Mouse (Mus musculus) CH12.LX (cell line): ENCODE results near the gene Cacfd1. TPM values are rescaled to one million over a fixed set of nuclear protein-coding genes. Genes with fewer than 3 reads are reported as not detected.

ENCODE experiments used
- DNase-seq: peaks from one replicate; pipeline ENCODE4 v3.0.0-alpha.2; 2013; ENCODE audit errors: extremely low read depth
- H3K27ac ChIP-seq: 2 replicates; pipeline ENCODE4 v1.5.1; 2012; ENCODE audit warnings: low read depth, mild to moderate bottlenecking, control low read depth, moderate library complexity; ENCODE audit not compliant: insufficient read depth
- H3K27me3 ChIP-seq: replicated peaks from 2 replicates; pipeline ENCODE3; 2012; ENCODE audit warnings: inconsistent platforms
- H3K36me3 ChIP-seq, 2 experiments: replicated peaks in 1 of 2; 2 replicates each; pipeline versions ENCODE3 to v1.6.1; 2012; ENCODE audit warnings: inconsistent platforms in 1 of 2, low read length in 1 of 2, mild to moderate bottlenecking in 1 of 2, mixed read lengths in 1 of 2, moderate library complexity in 1 of 2; ENCODE audit not compliant: control insufficient read depth in 1 of 2, insufficient read depth in 1 of 2
- H3K4me1 ChIP-seq, 2 experiments: 2 replicates each; pipeline ENCODE4 v1.6.1; 2012; ENCODE audit warnings: inconsistent platforms in 1 of 2, moderate library complexity in 1 of 2; ENCODE audit not compliant: insufficient read depth in 2 of 2, control insufficient read depth in 1 of 2
- H3K4me2 ChIP-seq: 2 replicates; pipeline ENCODE4 v1.6.1; 2012; ENCODE audit warnings: low read depth, mild to moderate bottlenecking, control low read depth; ENCODE audit not compliant: poor library complexity, insufficient read depth, severe bottlenecking
- H3K4me3 ChIP-seq, 3 experiments: fragments of 150-350 bp in 1 of 3; sonication (generic) in 1 of 3; replicated peaks in 1 of 3; 2 replicates each; pipeline versions ENCODE3 to v1.5.1; 2011 to 2012; ENCODE audit warnings: low read depth in 2 of 3, low read length in 2 of 3, mild to moderate bottlenecking in 2 of 3, moderate library complexity in 2 of 3, control low read depth in 1 of 3, improper control_type of control experiment in 1 of 3, inconsistent platforms in 1 of 3, mixed read lengths in 1 of 3; ENCODE audit not compliant: poor library complexity in 1 of 3
- H3K79me2 ChIP-seq: replicated peaks from 2 replicates; pipeline ENCODE4 v1.6.1; 2012; ENCODE audit warnings: mild to moderate bottlenecking, moderate library complexity; ENCODE audit not compliant: control insufficient read depth, poor library complexity, insufficient read depth, severe bottlenecking; ENCODE audit errors: extremely low read depth
- H3K9ac ChIP-seq: 2 replicates; pipeline ENCODE4 v1.6.1; 2012; ENCODE audit warnings: low read depth, mild to moderate bottlenecking, control low read depth, moderate library complexity; ENCODE audit not compliant: insufficient read depth
- H3K9me3 ChIP-seq: replicated peaks from 2 replicates; pipeline ENCODE3; 2012; ENCODE audit warnings: low read length, inconsistent platforms, mixed read lengths
- BHLHE40 ChIP-seq: IDR thresholded peaks from 2 replicates; pipeline ENCODE4 v1.6.1; 2011; ENCODE audit warnings: mild to moderate bottlenecking, low read depth, low read length, improper control_type of control experiment
- ELF1 ChIP-seq: IDR thresholded peaks from 2 replicates; pipeline ENCODE4 v1.6.1; 2014; ENCODE audit warnings: low read depth, mild to moderate bottlenecking, inconsistent platforms, low read length, improper control_type of control experiment
- JUN ChIP-seq: IDR thresholded peaks from 2 replicates; pipeline ENCODE4 v1.6.1; 2011; ENCODE audit warnings: low read depth, mild to moderate bottlenecking, low read length, improper control_type of control experiment, moderate library complexity; ENCODE audit not compliant: insufficient read depth
- KAT2A ChIP-seq: IDR thresholded peaks from 2 replicates; pipeline ENCODE4 v1.6.1; 2012; ENCODE audit warnings: low read length, improper control_type of control experiment, inconsistent platforms; ENCODE audit not compliant: insufficient replicate concordance
- MAFK ChIP-seq: IDR thresholded peaks from 2 replicates; pipeline ENCODE4 v1.6.1; 2011; ENCODE audit warnings: low read length, improper control_type of control experiment; ENCODE audit not compliant: insufficient replicate concordance
- MEF2A ChIP-seq: IDR thresholded peaks from 2 replicates; pipeline ENCODE4 v1.6.1; 2014; ENCODE audit warnings: low read depth, mild to moderate bottlenecking, inconsistent platforms, low read length, improper control_type of control experiment, borderline replicate concordance
- NRF1 ChIP-seq: IDR thresholded peaks from 2 replicates; pipeline ENCODE4 v1.6.1; 2014; ENCODE audit warnings: low read depth, mild to moderate bottlenecking, inconsistent platforms, low read length, improper control_type of control experiment, moderate library complexity
- POLR2AphosphoS2 ChIP-seq: IDR thresholded peaks from 2 replicates; pipeline ENCODE4 v1.6.1; 2011; ENCODE audit warnings: low read depth, low read length, improper control_type of control experiment
- RAD21 ChIP-seq: IDR thresholded peaks from 2 replicates; pipeline ENCODE4 v1.6.1; 2011; ENCODE audit warnings: low read depth, mild to moderate bottlenecking, low read length, improper control_type of control experiment, moderate library complexity
- SIN3A ChIP-seq: IDR thresholded peaks from 2 replicates; pipeline ENCODE4 v1.6.1; 2012; ENCODE audit warnings: low read length, improper control_type of control experiment, inconsistent platforms
- SMC3 ChIP-seq: IDR thresholded peaks from 2 replicates; pipeline ENCODE4 v1.6.1; 2011; ENCODE audit warnings: low read depth, low read length, improper control_type of control experiment
- TBP ChIP-seq: conservative IDR thresholded peaks from 2 replicates; pipeline ENCODE4 v1.6.1; 2011; ENCODE audit warnings: low read depth, low read length, improper control_type of control experiment
- UBTF ChIP-seq: IDR thresholded peaks from 2 replicates; pipeline ENCODE4 v1.6.1; 2012; ENCODE audit warnings: low read depth, mild to moderate bottlenecking, inconsistent platforms, low read length, improper control_type of control experiment, moderate library complexity
- USF1 ChIP-seq: IDR thresholded peaks from 2 replicates; pipeline ENCODE4 v1.6.1; 2014; ENCODE audit warnings: low read depth, mild to moderate bottlenecking, inconsistent platforms, low read length, improper control_type of control experiment
- ZKSCAN1 ChIP-seq: IDR thresholded peaks from 2 replicates; pipeline ENCODE4 v1.6.1; 2012; ENCODE audit warnings: low read depth, inconsistent platforms, low read length, improper control_type of control experiment, borderline replicate concordance
- dilution Hi-C: fragments of 300-500 bp; cut with MboI; formaldehyde crosslinking; loops from 2 replicates; pipeline ENCODE4 v1.14.3; 2020; ENCODE audit warnings: low sequenced_read_pairs; ENCODE audit not compliant: extremely low pct_unique_long_range_greater_than_20kb, extremely low pct_ligation_motif_present
- in situ Hi-C: fragments of 300-500 bp; cut with MboI; formaldehyde crosslinking; loops from 3 replicates; pipeline ENCODE4 v1.14.3; 2019; ENCODE audit warnings: low sequenced_read_pairs, low pct_ligation_motif_present, low pct_unique_long_range_greater_than_20kb, mixed read lengths
- polyA plus RNA-seq: library from polyadenylated mRNA; unstranded; fragments of >175 nt; gene quantifications from 2 replicates; pipeline ENCODE4 v1.2.1, GENCODE M21; 2012; ENCODE audit warnings: low read depth; ENCODE audit not compliant: insufficient read length
- total RNA-seq, 2 experiments: library from RNA; depleted of rRNA; stranded (reverse); fragments of 300-350 nt in 1 of 2; fragments of >200 nt in 1 of 2; gene quantifications; 2 replicates each; pipeline ENCODE4 v1.2.3; 2012 to 2014

Gene Cacfd1
- total and polyA plus RNA-seq, 3 experiments: 6.4 to 20.2 (median 10.3) TPM

DNA sequence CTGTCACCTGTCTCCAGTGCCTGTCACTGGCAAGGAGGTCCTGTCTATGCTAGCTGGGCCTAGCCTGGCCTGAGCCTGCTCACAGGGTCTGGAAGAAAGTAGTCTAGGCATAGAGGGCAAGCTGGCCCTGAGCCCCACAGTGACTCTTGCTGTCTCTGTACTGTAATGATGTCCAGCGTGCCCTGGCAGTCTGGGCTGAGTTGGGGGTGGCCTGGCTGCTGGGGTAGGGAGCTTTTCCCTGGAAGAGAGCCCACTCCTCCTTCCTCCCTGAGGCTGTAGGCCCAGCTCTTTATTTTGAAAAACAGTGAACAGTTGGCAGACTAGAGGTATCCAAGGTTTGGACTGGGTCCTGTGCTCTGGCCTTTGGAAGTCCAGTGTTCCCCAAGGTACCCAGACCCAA, 11.4 kb downstream of the Cacfd1 start:
- no peak for TF ChIP-seq SIN3A
- Histone ChIP-seq H3K9me3 (no peaks in the 10 kb centered on the region), H3K27me3 (no peaks in the 10 kb centered on the region), H3K36me3 (peaks cover 55 to 93% of the 10 kb centered on the region in 2 experiments), H3K27ac (no peak overlapping the region), H3K4me2 (no peak overlapping the region), H3K9ac (no peak overlapping the region), H3K4me1 (peaks cover 18 to 28% of the 10 kb centered on the region in 2 experiments), H3K4me3 (no peak overlapping the region), H3K79me2 (no peaks in the 10 kb centered on the region)
- dilution Hi-C loops: no loop called here
- DNase-seq: no peak
- in situ Hi-C loops: loop anchor here (5.0 kb wide), 1 partner anchor 94 kb away; no protein-coding TSS in a partner anchor

DNA sequence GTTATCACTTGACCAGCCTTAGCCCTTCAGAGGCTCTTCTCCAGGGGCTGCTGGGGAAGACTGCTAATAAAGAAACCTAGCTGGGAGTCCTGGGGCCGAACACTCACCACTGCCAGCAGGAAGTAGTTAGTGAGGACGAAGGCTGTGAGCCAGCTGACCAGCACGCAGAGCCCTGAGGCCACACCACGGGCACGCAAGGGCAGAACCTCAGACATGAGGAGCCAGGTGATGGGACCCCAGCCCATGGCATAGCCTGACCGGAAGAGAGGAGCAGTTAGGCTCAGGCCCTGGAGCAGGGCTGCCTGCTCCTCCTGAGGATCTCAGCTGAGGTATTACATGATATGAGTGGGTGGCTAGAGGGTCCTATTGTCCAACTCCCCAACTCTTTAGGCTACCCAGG, 12.9 kb downstream of the Cacfd1 start:
- in situ Hi-C loops: loop anchor here (5.0 kb wide), 1 partner anchor 95 kb away; no protein-coding TSS in a partner anchor
- no peak overlapping the region for H3K4me3 ChIP-seq
- H3K36me3 ChIP-seq: peaks cover 45 to 79% of the 10 kb centered on the region in 2 experiments
- H3K9ac ChIP-seq: no peak overlapping the region
- H3K79me2 ChIP-seq: peaks cover 4% of the 10 kb centered on the region; the same call in 1 of the 2 replicates
- no peaks in the 10 kb centered on the region for H3K27me3 ChIP-seq
- no peak for DNase-seq
- dilution Hi-C loops: no loop called here
- H3K4me2 ChIP-seq: no peak overlapping the region
- peaks cover 18 to 39% of the 10 kb centered on the region in 2 experiments for H3K4me1 ChIP-seq
- H3K27ac ChIP-seq: no peak overlapping the region
- H3K9me3 ChIP-seq: no peaks in the 10 kb centered on the region
- TF ChIP-seq MEF2A (no peak), NRF1 (no peak), USF1 (no peak), RAD21 (no peak), UBTF (no peak), BHLHE40 (no peak), ELF1 (no peak), ZKSCAN1 (no peak), POLR2AphosphoS2 (no peak), TBP (no peak), KAT2A (no peak), SMC3 (no peak), MAFK (no peak), JUN (no peak)
